In genomic region chr11:69384979-69385378, GRCm38 (mm10) we compare ENCODE assay signal across 24 mouse cellular contexts. TPM values are rescaled to one million over a fixed set of nuclear protein-coding genes. Genes with fewer than 3 reads are reported as not detected.
DNase-seq lines count a peak whose midpoint lies in the region; ATAC-seq and TF ChIP-seq lines count a peak whose summit lies in the region.
"Had no signal": no experiment of that assay in that cellular context is flagged by ENCODE, and none has a peak within 500 bp of the region (broad histone marks: within the 10 kb centered on the region; RNA-seq: fewer than 3 reads in every experiment).

No protein-coding gene starts in this region.

- no peak for ATAC-seq in midbrain, postnatal 0 days (ENCODE audit: low FRiP score)
- no peak for ATAC-seq in hindbrain, embryonic 12.5 days (ENCODE audit: low FRiP score)
- ATAC-seq: activated CD4-positive, CD25-positive, alpha-beta regulatory T cell, adult 4 months; forebrain, embryonic 13.5 days; inflammation-experienced regulatory T-cells, adult 6 months; midbrain, embryonic 15.5 days had no signal

- no peak overlapping the region for H3K4me2 ChIP-seq in midbrain, postnatal 0 days (ENCODE audit: low read depth, low read length, poor library complexity, severe bottlenecking)
- H3K4me2 ChIP-seq in hindbrain, embryonic 12.5 days (replicated peaks) = no peak overlapping the region
- H3K4me2 ChIP-seq: embryonic facial prominence, embryonic 13.5 days; forebrain, embryonic 13.5 days; heart, embryonic 11.5 days; liver, embryonic 15.5 days; midbrain, embryonic 15.5 days; neural tube, embryonic 13.5 days; stomach, embryonic 15.5 days had no signal

- no peaks in the 10 kb centered on the region for H3K27me3 ChIP-seq in liver, adult 2 months (ENCODE audit: control insufficient read depth, insufficient read depth, low read length)
- H3K27me3 ChIP-seq in midbrain, postnatal 0 days (ENCODE audit: insufficient read depth, low read length) = no peaks in the 10 kb centered on the region
- no peaks in the 10 kb centered on the region for H3K27me3 ChIP-seq in hindbrain, embryonic 12.5 days
- H3K27me3 ChIP-seq: embryonic facial prominence, embryonic 13.5 days; forebrain, embryonic 13.5 days; liver, embryonic 15.5 days; midbrain, embryonic 15.5 days; neural tube, embryonic 13.5 days; stomach, embryonic 15.5 days had no signal

- peak; percentile 61 for DNase-seq in liver, adult 2 months (ENCODE audit: extremely low read depth, low read depth, low spot score)
- DNase-seq in liver = no peak
- DNase-seq in kidney, adult 8-10 months = peak; percentile 89 to 91
- peak; percentile 81 to 93 for DNase-seq in kidney, postnatal 25 days
- no peak for DNase-seq in heart, adult 9 months (ENCODE audit: low spot score in 2 of 2)
- no peak for DNase-seq in midbrain, postnatal 0 days (ENCODE audit: low spot score)
- DNase-seq: adrenal gland, postnatal 10 days; cerebellum, adult 18-20 months; cerebellum, postnatal 25 days; lung, postnatal 4 days; retina, postnatal 1 day; thymus, postnatal 36 days had no signal

- 48% methylated on average over 6 of the region's 6 CpGs for WGBS in liver, adult 2 months
- 86% methylated on average over 6 of the region's 6 CpGs for WGBS in midbrain, postnatal 0 days
- WGBS in hindbrain, embryonic 12.5 days = 82% methylated on average over 6 of the region's 6 CpGs

- no peaks in the 10 kb centered on the region for H3K79me2 ChIP-seq in liver, adult 2 months (ENCODE audit: control insufficient read depth, insufficient read depth, low read length)

- no peaks in the 10 kb centered on the region for H3K36me3 ChIP-seq in liver, adult 2 months (ENCODE audit: control insufficient read depth, insufficient read depth, low read length)
- H3K36me3 ChIP-seq in midbrain, postnatal 0 days (ENCODE audit: insufficient read depth, low read length) = no peaks in the 10 kb centered on the region
- 0 out of 2 replicates have a peak, but pooled peaks cover 5% of the 10 kb centered on the region for H3K36me3 ChIP-seq in hindbrain, embryonic 12.5 days
- H3K36me3 ChIP-seq: embryonic facial prominence, embryonic 13.5 days; liver, embryonic 15.5 days; midbrain, embryonic 15.5 days; neural tube, embryonic 13.5 days; stomach, embryonic 15.5 days had no signal

- H3K4me1 ChIP-seq in liver, adult 2 months (ENCODE audit: control insufficient read depth, insufficient read depth, low read length) = peaks cover 6% of the 10 kb centered on the region
- H3K4me1 ChIP-seq in midbrain, postnatal 0 days (ENCODE audit: insufficient read depth, low read length) = no peaks in the 10 kb centered on the region
- H3K4me1 ChIP-seq in hindbrain, embryonic 12.5 days = no peaks in the 10 kb centered on the region

- H3K9ac ChIP-seq in liver, adult 2 months (ENCODE audit: low read depth, low read length) = no peak overlapping the region
- H3K9ac ChIP-seq in midbrain, postnatal 0 days (replicated peaks; ENCODE audit: low read length, poor library complexity, severe bottlenecking) = no peak overlapping the region
- H3K9ac ChIP-seq in hindbrain, embryonic 12.5 days = no peak overlapping the region
- H3K9ac ChIP-seq: embryonic facial prominence, embryonic 13.5 days; forebrain, embryonic 13.5 days; liver, embryonic 15.5 days; midbrain, embryonic 15.5 days; neural tube, embryonic 13.5 days; stomach, embryonic 15.5 days had no signal

- no peak for TF ChIP-seq POLR2A in liver, adult 2 months (IDR thresholded peaks at IDR 0.05; ENCODE audit: extremely low read depth, insufficient read depth, low read length)

- no peak for TF ChIP-seq CTCF in liver, adult 2 months (IDR thresholded peaks at IDR 0.05; ENCODE audit: low read depth, low read length)
- no peak for TF ChIP-seq CTCF in midbrain, postnatal 0 days (IDR thresholded peaks at IDR 0.05)

- H3K27ac ChIP-seq in liver, adult 2 months (replicated peaks; ENCODE audit: insufficient read depth, low read depth, low read length) = no peak overlapping the region
- no peak overlapping the region for H3K27ac ChIP-seq in midbrain, postnatal 0 days (ENCODE audit: low read depth, low read length)
- no peak overlapping the region for H3K27ac ChIP-seq in hindbrain, embryonic 12.5 days
- H3K27ac ChIP-seq: embryonic facial prominence, embryonic 13.5 days; forebrain, embryonic 13.5 days; hindbrain, embryonic 10.5 days; liver, embryonic 15.5 days; midbrain, embryonic 15.5 days; neural tube, embryonic 13.5 days; stomach, embryonic 15.5 days had no signal

- no peaks in the 10 kb centered on the region for H3K9me3 ChIP-seq in midbrain, postnatal 0 days (ENCODE audit: low read length)
- H3K9me3 ChIP-seq in hindbrain, embryonic 12.5 days (replicated peaks) = no peaks in the 10 kb centered on the region
- H3K9me3 ChIP-seq: embryonic facial prominence, embryonic 13.5 days; forebrain, embryonic 13.5 days; hindbrain, embryonic 10.5 days; liver, embryonic 15.5 days; midbrain, embryonic 15.5 days; neural tube, embryonic 13.5 days; stomach, embryonic 15.5 days had no signal

- no peak overlapping the region for H3K4me3 ChIP-seq in liver, adult 2 months (ENCODE audit: insufficient read depth, low read depth, low read length)
- H3K4me3 ChIP-seq in midbrain, postnatal 0 days (ENCODE audit: low read depth, low read length) = no peak overlapping the region
- no peak overlapping the region for H3K4me3 ChIP-seq in hindbrain, embryonic 12.5 days
- H3K4me3 ChIP-seq: embryonic facial prominence, embryonic 13.5 days; forebrain, embryonic 13.5 days; hindbrain, embryonic 10.5 days; liver, embryonic 15.5 days; midbrain, embryonic 15.5 days; myocyte; neural tube, embryonic 13.5 days; stomach, embryonic 15.5 days had no signal

RNA-seq across cellular contexts. Expression of gene Naa38, which starts 10.3 kb away (rescaled TPM):
- 86.6 and 91.5 TPM in 2 replicates for total RNA-seq in liver, adult 2 months (2014; rRNA removed)
- 133 and 150 TPM in 2 replicates for polyA plus RNA-seq in liver, adult 2 months (2012; rRNA removed)
- 32.6 and 95.9 TPM in 2 replicates for total RNA-seq in midbrain, postnatal 0 days (2014; rRNA removed)
- 120 and 147 TPM in 2 replicates for polyA plus RNA-seq in midbrain, postnatal 0 days (2015; fragmentation: Nextera tagmentation; extraction: Ambion mirVana)
- 94.0 and 103 TPM in 2 replicates for polyA plus RNA-seq in hindbrain, embryonic 12.5 days (2016; fragmentation: Nextera tagmentation; extraction: Ambion mirVana)

RNA-seq across cellular contexts. Expression of gene Cyb5d1, which starts 10.5 kb away (rescaled TPM):
- 33.9 and 40.7 TPM in 2 replicates for total RNA-seq in liver, adult 2 months (2014; rRNA removed)
- 21.1 and 22.1 TPM in 2 replicates for polyA plus RNA-seq in liver, adult 2 months (2012; rRNA removed)
- 16.5 and 22.6 TPM in 2 replicates for total RNA-seq in midbrain, postnatal 0 days (2014; rRNA removed)
- 18.2 and 18.8 TPM in 2 replicates for polyA plus RNA-seq in midbrain, postnatal 0 days (2015; fragmentation: Nextera tagmentation; extraction: Ambion mirVana)
- polyA plus RNA-seq in hindbrain, embryonic 12.5 days (2016; fragmentation: Nextera tagmentation; extraction: Ambion mirVana) = 48.0 and 50.5 TPM in 2 replicates

RNA-seq across cellular contexts. Expression of gene Tmem88, which starts 13.1 kb away (rescaled TPM):
- 1.3 and 1.7 TPM in 2 replicates for total RNA-seq in liver, adult 2 months (2014; rRNA removed)
- 6.7 and 8.5 TPM in 2 replicates for polyA plus RNA-seq in liver, adult 2 months (2012; rRNA removed)
- total RNA-seq in midbrain, postnatal 0 days (2014; rRNA removed) = 4.4 and 5.7 TPM in 2 replicates
- polyA plus RNA-seq in midbrain, postnatal 0 days (2015; fragmentation: Nextera tagmentation; extraction: Ambion mirVana) = 5.8 and 6.3 TPM in 2 replicates
- 13.2 and 14.8 TPM in 2 replicates for polyA plus RNA-seq in hindbrain, embryonic 12.5 days (2016; fragmentation: Nextera tagmentation; extraction: Ambion mirVana)

RNA-seq across cellular contexts. Expression of gene Chd3, which starts 15.8 kb away (rescaled TPM):
- 45.2 and 57.5 TPM in 2 replicates for total RNA-seq in liver, adult 2 months (2014; rRNA removed)
- 55.2 and 80.2 TPM in 2 replicates for polyA plus RNA-seq in liver, adult 2 months (2012; rRNA removed)
- total RNA-seq in midbrain, postnatal 0 days (2014; rRNA removed) = 284 and 298 TPM in 2 replicates
- 51.6 and 58.9 TPM in 2 replicates for polyA plus RNA-seq in midbrain, postnatal 0 days (2015; fragmentation: Nextera tagmentation; extraction: Ambion mirVana)
- polyA plus RNA-seq in hindbrain, embryonic 12.5 days (2016; fragmentation: Nextera tagmentation; extraction: Ambion mirVana) = 93.4 and 97.6 TPM in 2 replicates

RNA-seq across cellular contexts. Expression of gene Kdm6b, which starts 28.5 kb away (rescaled TPM):
- 1.6 and 2.3 TPM in 2 replicates for total RNA-seq in liver, adult 2 months (2014; rRNA removed)
- polyA plus RNA-seq in liver, adult 2 months (2012; rRNA removed) = 4.2 and 4.6 TPM in 2 replicates
- 12.1 and 14.5 TPM in 2 replicates for total RNA-seq in midbrain, postnatal 0 days (2014; rRNA removed)
- 18.9 and 22.7 TPM in 2 replicates for polyA plus RNA-seq in midbrain, postnatal 0 days (2015; fragmentation: Nextera tagmentation; extraction: Ambion mirVana)
- 51.4 and 51.6 TPM in 2 replicates for polyA plus RNA-seq in hindbrain, embryonic 12.5 days (2016; fragmentation: Nextera tagmentation; extraction: Ambion mirVana)

Comparison
In these comparisons a context has a peak if more than half of its experiments do, and no peak if none do; other contexts are left out.
1. DNase-seq: peak in liver, adult 2 months (single experiment), kidney, adult 8-10 months (2 of 2) and kidney, postnatal 25 days (2 of 2); none in liver (single experiment), heart, adult 9 months (0 of 2) and midbrain, postnatal 0 days (single experiment).